Mouse (Mus musculus) heart, postnatal 14 days (tissue): Measurements from ENCODE around the gene Cfdp1. TPM values are rescaled to one million over a fixed set of nuclear protein-coding genes. Genes with fewer than 3 reads are reported as not detected.

Experiments
- DNase-seq, 2 experiments: peaks; one replicate each; pipeline ENCODE4 v3.0.0; 2021 to 2022
- intact Hi-C: fragments of 180-260 bp; cut with DNase I; formaldehyde crosslinking; loops from one replicate; pipeline ENCODE4 v1.15.1; 2025
- total RNA-seq, 2 experiments: library from RNA; stranded (reverse); gene quantifications; 2 replicates each; pipeline ENCODE4 v1.2.3; 2021

Gene Cfdp1
- total RNA-seq, 2 experiments from 2014 or later = 32.1 to 36.4 TPM

GRCm38 (mm10) chr8:111808891-111809622 is 45.0 kb downstream of the Cfdp1 start:
- DNase-seq = no peak
- intact Hi-C loops = no loop called here

- intact Hi-C loops = no loop called here
- no peak for DNase-seq
These were observed 46.1 kb downstream of the Cfdp1 start for GRCm38 (mm10) chr8:111808006-111808405.

DNA sequence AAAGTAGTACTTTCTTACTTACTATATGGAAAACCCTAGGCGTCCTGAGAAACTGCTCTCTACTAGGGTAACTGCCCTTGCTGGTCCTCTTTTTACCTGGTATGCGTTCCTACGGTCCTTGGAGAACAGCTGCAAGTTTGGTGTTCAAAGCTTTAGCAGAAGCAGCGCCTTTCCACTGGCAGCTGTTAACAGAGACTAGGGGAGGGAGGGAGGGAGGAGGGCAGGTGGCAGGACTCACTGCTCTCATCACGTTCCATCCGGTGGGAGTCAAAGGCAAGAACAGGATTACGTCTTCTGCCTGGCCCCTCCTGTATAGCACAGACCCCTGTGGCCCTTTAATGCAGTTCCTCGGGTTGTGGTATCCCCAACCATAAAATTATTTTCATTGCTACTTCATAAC is 50.7 kb downstream of the Cfdp1 start:
- intact Hi-C loops = no loop called here
- DNase-seq = no peak

DNA sequence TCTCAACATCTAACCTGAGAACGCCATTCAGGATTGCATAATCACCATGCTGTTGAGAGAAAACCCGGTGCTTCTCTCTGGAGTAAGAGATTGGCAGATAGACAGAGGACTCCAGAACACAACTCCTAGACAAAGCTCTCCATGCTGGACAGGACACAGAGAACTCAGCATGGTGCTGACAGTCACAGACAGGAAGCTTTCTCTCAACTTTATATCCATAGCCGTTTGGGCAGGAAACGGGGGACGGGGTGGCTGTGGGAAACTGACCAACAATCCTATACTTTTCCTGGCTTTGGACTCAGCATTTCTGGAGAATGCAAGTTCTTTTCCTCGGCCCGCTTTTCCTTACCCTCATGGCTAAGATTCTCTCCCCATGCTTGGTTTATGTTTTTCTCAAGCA is 51.8 kb downstream of the Cfdp1 start:
- intact Hi-C loops = no loop called here
- no peak for DNase-seq

DNA sequence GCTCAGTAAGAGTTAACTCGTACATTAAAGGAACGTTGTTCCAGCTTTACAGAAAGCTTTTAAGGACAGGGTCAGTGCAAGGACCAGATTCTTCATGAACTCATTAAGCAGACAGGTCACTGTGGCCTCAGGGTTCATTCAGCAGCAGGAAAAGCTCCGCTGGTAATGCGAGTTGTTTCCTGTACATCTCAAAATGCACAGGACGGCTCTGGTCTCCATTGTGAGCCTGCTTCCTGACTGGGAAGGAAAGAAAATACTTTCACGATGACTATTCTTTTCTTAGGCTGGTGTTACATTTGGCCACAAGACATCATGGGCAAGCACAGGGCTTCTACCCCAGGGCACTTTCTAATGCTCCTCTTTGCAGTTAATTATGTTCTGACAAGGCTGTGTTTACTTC is 52.6 kb downstream of the Cfdp1 start:
- DNase-seq = no peak
- intact Hi-C loops = no loop called here

GRCm38 (mm10) chr8:111796528-111796927 is 57.6 kb downstream of the Cfdp1 start:
- intact Hi-C loops = no loop called here
- DNase-seq = peak; percentile 35 to 51

DNA sequence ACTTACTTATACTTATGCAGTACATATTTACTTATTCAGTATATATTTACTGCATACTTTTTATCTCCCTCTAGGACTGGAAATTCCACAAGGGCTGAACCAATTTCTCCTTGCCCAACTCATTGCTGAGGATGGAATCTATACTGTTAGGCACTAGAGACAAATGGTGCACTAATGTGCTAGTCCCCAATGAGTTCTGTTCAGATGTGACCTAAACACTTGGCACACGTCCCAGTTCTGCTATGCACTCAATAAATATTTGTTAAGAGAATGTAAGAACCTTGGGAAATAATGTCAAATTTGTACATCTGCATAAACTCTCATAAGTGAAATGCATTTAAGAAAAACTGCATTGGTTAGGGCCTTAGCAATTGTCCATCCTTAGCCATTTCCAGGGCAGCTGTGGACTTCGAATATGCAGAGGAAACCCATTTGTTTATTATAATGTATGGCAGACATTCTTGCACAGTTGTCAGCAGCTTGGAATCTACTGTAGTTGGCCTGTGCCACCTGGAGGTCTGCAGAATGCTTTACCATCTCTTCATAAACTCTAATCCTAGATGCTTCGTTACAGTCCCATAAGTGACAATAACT is 60.7 kb downstream of the Cfdp1 start:
- DNase-seq = no peak
- intact Hi-C loops = no loop called here

- DNase-seq = no peak
- intact Hi-C loops = loop anchor here (5.0 kb wide), 1 partner anchor 33 kb away; no protein-coding TSS in a partner anchor
These were observed 64.5 kb downstream of the Cfdp1 start for GRCm38 (mm10) chr8:111789639-111790038.

DNA sequence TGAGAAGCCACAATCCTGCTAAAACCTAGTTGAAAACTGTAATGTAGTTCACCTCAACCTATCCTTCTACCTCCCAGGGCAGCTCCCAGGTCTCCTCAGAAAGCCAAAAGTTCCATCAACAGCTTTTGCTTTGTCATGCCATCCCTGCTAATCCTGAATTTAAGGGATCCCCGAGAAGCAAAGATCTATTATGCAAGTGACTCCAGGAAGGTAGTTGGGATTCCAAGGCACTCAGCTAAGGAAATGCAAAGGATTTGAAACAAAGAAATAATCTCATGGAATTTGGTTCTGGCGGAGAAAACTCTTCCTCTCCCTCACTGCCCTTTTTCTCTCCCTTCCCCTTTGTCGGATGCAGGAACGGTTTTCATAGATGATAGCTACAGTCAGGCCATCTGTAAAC is 64.9 kb downstream of the Cfdp1 start:
- no peak for DNase-seq
- intact Hi-C loops = loop anchor here (5.0 kb wide), 1 partner anchor 33 kb away; no protein-coding TSS in a partner anchor

DNA sequence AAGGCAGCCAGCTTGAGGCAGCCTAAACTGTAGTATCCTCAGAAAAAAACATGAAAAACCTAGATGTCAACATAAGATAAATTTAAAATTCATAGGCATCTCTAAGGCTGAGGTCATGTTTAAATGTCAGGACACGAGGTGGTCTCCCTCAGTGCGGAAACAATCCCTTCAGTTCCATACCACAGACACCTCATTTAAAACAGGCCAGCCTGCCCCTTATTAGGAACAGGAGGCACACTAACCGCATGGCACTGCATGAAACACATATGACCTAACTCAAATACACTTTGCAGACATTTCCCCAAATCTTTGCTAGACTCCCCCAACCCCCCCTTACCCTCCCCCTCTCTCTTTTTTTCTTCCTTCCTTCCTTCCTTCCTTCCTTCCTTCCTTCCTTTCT is 65.6 kb downstream of the Cfdp1 start:
- no peak for DNase-seq
- intact Hi-C loops = loop anchor here (5.0 kb wide), 1 partner anchor 34 kb away; no protein-coding TSS in a partner anchor

- intact Hi-C loops = loop anchor here (5.0 kb wide), 1 partner anchor 34 kb away; no protein-coding TSS in a partner anchor
- DNase-seq = no peak
These were observed 66.0 kb downstream of the Cfdp1 start for GRCm38 (mm10) chr8:111788085-111788484.

GRCm38 (mm10) chr8:111787683-111788082 is 66.4 kb downstream of the Cfdp1 start:
- no peak for DNase-seq
- intact Hi-C loops = loop anchor here (5.0 kb wide), 1 partner anchor 35 kb away; no protein-coding TSS in a partner anchor

DNA sequence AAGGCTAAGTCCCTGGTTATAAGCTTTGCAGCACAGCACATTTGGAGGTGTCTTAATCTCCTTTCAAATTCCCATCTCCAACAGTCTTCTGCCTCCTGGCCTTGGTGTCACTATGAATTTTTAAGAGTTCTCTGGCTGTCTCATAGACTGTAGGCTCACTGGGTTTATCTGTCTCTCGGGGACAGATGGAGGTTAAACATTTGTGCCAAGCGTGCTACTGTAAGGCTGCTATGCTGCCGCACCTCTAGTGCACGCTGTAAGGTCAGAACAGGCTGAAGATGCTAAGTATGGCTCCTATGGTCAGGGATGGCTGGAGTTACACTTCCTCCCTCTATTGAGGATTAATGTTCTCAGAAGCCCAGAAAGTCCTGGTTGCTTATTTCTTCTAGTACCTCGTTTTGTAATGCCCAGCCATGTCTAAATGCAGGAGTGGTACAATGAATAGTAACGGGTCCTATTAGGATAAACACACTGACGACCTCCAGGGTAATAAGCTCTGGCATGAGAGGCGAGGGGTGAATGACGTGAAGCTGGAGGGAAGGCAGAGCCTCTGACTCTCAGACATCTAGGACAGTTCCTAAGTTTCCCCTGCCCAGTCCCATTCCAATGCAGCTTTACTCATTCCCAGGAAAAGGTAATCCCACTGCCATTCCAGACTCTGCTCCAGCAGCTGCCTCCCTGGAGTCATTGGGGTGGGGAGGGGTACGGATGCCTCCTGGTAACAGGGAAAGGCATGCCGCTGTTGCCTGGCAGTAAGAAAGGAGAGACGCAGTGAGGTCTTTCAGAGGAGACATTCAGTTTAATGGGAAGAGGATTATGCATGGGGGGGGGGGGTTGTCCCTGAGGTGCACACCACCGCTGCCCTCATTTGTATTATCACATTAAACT is 67.1 kb downstream of the Cfdp1 start:
- intact Hi-C loops = loop anchor here (5.0 kb wide), 1 partner anchor 35 kb away; no protein-coding TSS in a partner anchor
- no peak for DNase-seq

DNA sequence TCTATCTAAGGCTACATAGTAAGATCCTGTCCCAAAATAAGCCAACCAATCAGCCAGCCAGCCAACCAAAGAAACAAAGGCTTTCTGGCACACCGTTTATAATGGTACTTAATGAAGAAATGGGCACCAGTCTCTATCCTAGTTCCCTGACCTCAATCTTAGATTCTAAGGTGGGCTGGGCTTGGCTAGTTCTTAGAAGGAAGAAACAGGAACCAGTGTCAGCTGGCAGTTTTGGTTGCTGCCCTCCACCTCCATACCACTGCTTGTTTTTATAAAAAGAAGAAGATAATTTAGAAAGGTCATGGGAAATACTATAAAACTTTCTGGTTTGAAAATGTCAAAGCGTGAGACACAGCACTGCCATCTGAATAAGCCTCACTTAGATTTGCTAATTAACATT is 68.0 kb downstream of the Cfdp1 start:
- DNase-seq = no peak
- intact Hi-C loops = loop anchor here (5.0 kb wide), 1 partner anchor 36 kb away; no protein-coding TSS in a partner anchor

GRCm38 (mm10) chr8:111782671-111783394 is 71.3 kb downstream of the Cfdp1 start:
- DNase-seq = no peak
- intact Hi-C loops = no loop called here

- intact Hi-C loops = no loop called here
These were observed 71.9 kb downstream of the Cfdp1 start for GRCm38 (mm10) chr8:111782161-111782560.

GRCm38 (mm10) chr8:111780697-111781424 is 73.2 kb downstream of the Cfdp1 start:
- no peak for DNase-seq
- intact Hi-C loops = no loop called here

More at GRCm38 (mm10) chr8:111782161-111782560, 71.9 kb downstream of the Cfdp1 start:
- no peak for DNase-seq

GRCm38 (mm10) chr8:111779690-111780089 is 74.4 kb downstream of the Cfdp1 start:
- no peak for DNase-seq
- intact Hi-C loops = loop anchor here (5.0 kb wide), 1 partner anchor 33 kb away; no protein-coding TSS in a partner anchor

- intact Hi-C loops = loop anchor here (5.0 kb wide), 1 partner anchor 34 kb away; no protein-coding TSS in a partner anchor
- DNase-seq = no peak
These were observed 75.3 kb downstream of the Cfdp1 start for GRCm38 (mm10) chr8:111778801-111779200.
